Mouse (Mus musculus): ENCODE data around the gene Iqsec1. TPM values are rescaled to one million over a fixed set of nuclear protein-coding genes. Genes with fewer than 3 reads are reported as not detected.

The Iqsec1 gene
- total RNA-seq, 2 experiments from 2014 or later, result 108 to 109 TPM

- intact Hi-C loops (cut with DNase I), result no loop called here
- peak; percentile 94 to 95 for DNase-seq
These were observed 224.4 kb downstream of the Iqsec1 start for GRCm38 (mm10) chr6:90763959-90764591.

GRCm38 (mm10) chr6:90763295-90763694, 225.2 kb downstream of the Iqsec1 start:
- DNase-seq, result no peak
- intact Hi-C loops (cut with DNase I), result no loop called here

GRCm38 (mm10) chr6:90762120-90762736, 226.3 kb downstream of the Iqsec1 start:
- intact Hi-C loops (cut with DNase I), result no loop called here
- no peak for DNase-seq

- intact Hi-C loops (cut with DNase I), result no loop called here
- peak; percentile 53 for DNase-seq
These were observed 227.0 kb downstream of the Iqsec1 start for GRCm38 (mm10) chr6:90761301-90762056.

GRCm38 (mm10) chr6:90760886-90761285, 227.6 kb downstream of the Iqsec1 start:
- intact Hi-C loops (cut with DNase I), result no loop called here
- DNase-seq, result no peak

- intact Hi-C loops (cut with DNase I), result no loop called here
- DNase-seq, result no peak
These were observed 228.7 kb downstream of the Iqsec1 start for GRCm38 (mm10) chr6:90759754-90760153.

- intact Hi-C loops (cut with DNase I), result no loop called here
- DNase-seq, result no peak
These were observed 230.3 kb downstream of the Iqsec1 start for GRCm38 (mm10) chr6:90758155-90758554.

- DNase-seq, result peak; percentile 42 to 51
- intact Hi-C loops (cut with DNase I), result no loop called here
These were observed 231.0 kb downstream of the Iqsec1 start for GRCm38 (mm10) chr6:90757427-90757883.

- no peak for DNase-seq
- intact Hi-C loops (cut with DNase I), result no loop called here
These were observed 231.9 kb downstream of the Iqsec1 start for GRCm38 (mm10) chr6:90756561-90756960.

- intact Hi-C loops (cut with DNase I), result no loop called here
These were observed 232.9 kb downstream of the Iqsec1 start for GRCm38 (mm10) chr6:90755613-90755941.

GRCm38 (mm10) chr6:90754927-90755612, 233.4 kb downstream of the Iqsec1 start:
- intact Hi-C loops (cut with DNase I), result no loop called here

More at GRCm38 (mm10) chr6:90755613-90755941, 232.9 kb downstream of the Iqsec1 start:
- no peak for DNase-seq

GRCm38 (mm10) chr6:90754093-90754492, 234.4 kb downstream of the Iqsec1 start:
- DNase-seq, result no peak
- intact Hi-C loops (cut with DNase I), result no loop called here

More at GRCm38 (mm10) chr6:90754927-90755612, 233.4 kb downstream of the Iqsec1 start:
- no peak for DNase-seq

- intact Hi-C loops (cut with DNase I), result no loop called here
- DNase-seq, result no peak
These were observed 234.8 kb downstream of the Iqsec1 start for GRCm38 (mm10) chr6:90753656-90754055.

GRCm38 (mm10) chr6:90751624-90752023, 236.9 kb downstream of the Iqsec1 start:
- intact Hi-C loops (cut with DNase I), result no loop called here
- no peak for DNase-seq

- intact Hi-C loops (cut with DNase I), result no loop called here
- no peak for DNase-seq
These were observed 238.4 kb downstream of the Iqsec1 start for GRCm38 (mm10) chr6:90750091-90750490.

GRCm38 (mm10) chr6:90749414-90749937, 239.0 kb downstream of the Iqsec1 start:
- no peak for DNase-seq
- intact Hi-C loops (cut with DNase I), result no loop called here

- no peak for DNase-seq
- intact Hi-C loops (cut with DNase I), result no loop called here
These were observed 239.5 kb downstream of the Iqsec1 start for GRCm38 (mm10) chr6:90748976-90749375.

GRCm38 (mm10) chr6:90746331-90746864, 242.1 kb downstream of the Iqsec1 start:
- intact Hi-C loops (cut with DNase I), result no loop called here
- DNase-seq, result no peak

GRCm38 (mm10) chr6:90745401-90746198, 242.9 kb downstream of the Iqsec1 start:
- intact Hi-C loops (cut with DNase I), result no loop called here
- DNase-seq, result no peak

GRCm38 (mm10) chr6:90742453-90742852, 246.0 kb downstream of the Iqsec1 start:
- DNase-seq, result no peak
- intact Hi-C loops (cut with DNase I), result no loop called here
